ENCODE assay signal across 22 mouse cellular contexts in genomic region chr5:97867921-97868320, GRCm38 (mm10).
A peak's percentile ranks its signal among the peaks of the same experiment; 100 is the strongest.
DNase-seq lines count a peak whose midpoint lies in the region; ATAC-seq lines count a peak whose summit lies in the region.
"Had no signal": no experiment of that assay in that cellular context is flagged by ENCODE, and none has a peak within 500 bp of the region (broad histone marks: within the 10 kb centered on the region; RNA-seq: fewer than 3 reads in every experiment).

No protein-coding gene starts in this region.

- no peaks in the 10 kb centered on the region for H3K36me3 ChIP-seq in heart, embryonic 11.5 days (ENCODE audit: control insufficient read depth, insufficient read depth, low read length)
- no peaks in the 10 kb centered on the region for H3K36me3 ChIP-seq in kidney, embryonic 14.5 days (ENCODE audit: control insufficient read depth, insufficient read depth, low read length)
- H3K36me3 ChIP-seq: embryonic facial prominence, embryonic 13.5 days; heart, embryonic 13.5 days; hindbrain, embryonic 12.5 days had no signal

- H3K27me3 ChIP-seq in heart, embryonic 11.5 days (ENCODE audit: control insufficient read depth, insufficient read depth, low read length), result no peaks in the 10 kb centered on the region
- H3K27me3 ChIP-seq in kidney, embryonic 14.5 days (ENCODE audit: control insufficient read depth, insufficient read depth, low read length), result no peaks in the 10 kb centered on the region
- H3K27me3 ChIP-seq: embryonic facial prominence, embryonic 13.5 days; forebrain, embryonic 13.5 days; heart, embryonic 13.5 days; hindbrain, embryonic 12.5 days had no signal

- no peak overlapping the region for H3K27ac ChIP-seq in heart, embryonic 11.5 days (ENCODE audit: low read depth, low read length)
- no peak overlapping the region for H3K27ac ChIP-seq in kidney, embryonic 14.5 days (ENCODE audit: low read depth, low read length)
- H3K27ac ChIP-seq: embryonic facial prominence, embryonic 13.5 days; forebrain, embryonic 13.5 days; heart, embryonic 13.5 days; hindbrain, embryonic 12.5 days had no signal

- no peak for ATAC-seq in heart, embryonic 11.5 days (replicated peaks; ENCODE audit: insufficient number of reproducible peaks, low FRiP score, low TSS enrichment)
- ATAC-seq in kidney, embryonic 14.5 days (ENCODE audit: low FRiP score, low TSS enrichment), result no peak
- no peak for ATAC-seq in activated CD4-positive, CD25-positive, alpha-beta regulatory T cell, adult 4 months
- ATAC-seq: forebrain, embryonic 13.5 days; forebrain, postnatal 0 days; hindbrain, embryonic 16.5 days; inflammation-experienced regulatory T-cells, adult 6 months; intestine, postnatal 0 days had no signal

- DNase-seq in gastrocnemius, adult 18-20 months (ENCODE audit: low spot score), result peak; percentile 56
- no peak for DNase-seq in gastrocnemius, postnatal 10 days
- DNase-seq in heart, adult 9 months (ENCODE audit: low spot score in 2 of 2), result peak; percentile 20 to 41
- peak; percentile 36 for DNase-seq in NIH3T3 (ENCODE audit: low read depth)
- DNase-seq: adrenal gland, postnatal 10 days; cerebellum, adult 11 months; cerebellum, adult 9-10 months; cerebellum, postnatal 25 days; forebrain, postnatal 0 days; gastrocnemius, postnatal 14 days; heart, postnatal 4 days; kidney, adult 8-10 months had no signal

- 70% methylated on average over 2 of the region's 2 CpGs for WGBS in heart, embryonic 11.5 days (ENCODE audit: insufficient replicate concordance)
- 82% methylated on average over 2 of the region's 2 CpGs for WGBS in kidney, embryonic 14.5 days

- H3K9ac ChIP-seq in heart, embryonic 11.5 days (ENCODE audit: low read depth, low read length), result no peak overlapping the region
- H3K9ac ChIP-seq in kidney, embryonic 14.5 days (ENCODE audit: low read depth, low read length), result no peak overlapping the region
- H3K9ac ChIP-seq: embryonic facial prominence, embryonic 13.5 days; forebrain, embryonic 13.5 days; forebrain, postnatal 0 days; heart, embryonic 13.5 days; hindbrain, embryonic 12.5 days had no signal

- no peak overlapping the region for H3K4me3 ChIP-seq in heart, embryonic 11.5 days (ENCODE audit: low read depth, low read length)
- H3K4me3 ChIP-seq in kidney, embryonic 14.5 days (ENCODE audit: low read length), result no peak overlapping the region
- H3K4me3 ChIP-seq: embryonic facial prominence, embryonic 13.5 days; forebrain, embryonic 13.5 days; heart, embryonic 13.5 days; hindbrain, embryonic 12.5 days had no signal

- H3K9me3 ChIP-seq in heart, embryonic 11.5 days (replicated peaks; ENCODE audit: control insufficient read depth, low read length), result no peaks in the 10 kb centered on the region
- no peaks in the 10 kb centered on the region for H3K9me3 ChIP-seq in kidney, embryonic 14.5 days (ENCODE audit: control insufficient read depth, low read length)
- H3K9me3 ChIP-seq: embryonic facial prominence, embryonic 13.5 days; forebrain, embryonic 13.5 days; hindbrain, embryonic 12.5 days had no signal

- no peak overlapping the region for H3K4me2 ChIP-seq in heart, embryonic 11.5 days
- H3K4me2 ChIP-seq in kidney, embryonic 14.5 days (replicated peaks; ENCODE audit: low read depth, low read length), result no peak overlapping the region
- H3K4me2 ChIP-seq: embryonic facial prominence, embryonic 13.5 days; forebrain, embryonic 13.5 days; heart, embryonic 13.5 days; hindbrain, embryonic 12.5 days had no signal

- no peaks in the 10 kb centered on the region for H3K4me1 ChIP-seq in heart, embryonic 11.5 days (ENCODE audit: control insufficient read depth, insufficient read depth, low read length)
- no peaks in the 10 kb centered on the region for H3K4me1 ChIP-seq in kidney, embryonic 14.5 days (ENCODE audit: control insufficient read depth, insufficient read depth, low read length)
- H3K4me1 ChIP-seq: embryonic facial prominence, embryonic 13.5 days; forebrain, embryonic 13.5 days; heart, embryonic 13.5 days; hindbrain, embryonic 12.5 days had no signal
